Mouse (Mus musculus) thymus, adult 18-20 months (tissue): ENCODE data around the gene Ugt1a5.
"Not testable (repeated sequence)": the region's sequence is repeated elsewhere in the genome, so short reads cannot be mapped to it uniquely, and the experiment has no call there.

Source experiments
- DNase-seq, 2 experiments: peaks; one replicate each; pipeline ENCODE4 v3.0.0; 2022; ENCODE audit warnings: mixed read lengths in 2 of 2

Ugt1a5 gene

DNA sequence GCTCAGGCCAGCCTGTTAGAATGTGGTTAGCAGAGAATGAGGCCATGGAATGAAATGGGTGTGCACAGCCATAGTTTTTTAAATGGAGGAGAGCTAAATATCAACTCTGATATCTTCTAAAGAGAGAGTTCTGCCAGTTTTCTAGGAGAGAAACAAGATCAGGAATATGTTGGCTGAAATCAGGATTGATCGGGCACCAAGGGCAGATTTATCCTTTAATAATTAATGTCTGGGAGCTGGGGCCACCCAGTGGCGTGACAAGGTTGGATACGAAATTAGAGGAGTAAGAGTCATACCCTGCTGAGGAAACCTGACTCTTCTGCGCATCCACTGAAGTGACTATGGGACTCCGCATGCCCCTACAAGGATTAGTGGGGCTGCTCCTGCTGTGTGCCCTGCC, at the start of gene Ugt1a5:
TSS of gene Ugt1a5 (plus strand) at position 302 of the 400 bp plus-strand sequence.
- DNase-seq = no peak

DNA sequence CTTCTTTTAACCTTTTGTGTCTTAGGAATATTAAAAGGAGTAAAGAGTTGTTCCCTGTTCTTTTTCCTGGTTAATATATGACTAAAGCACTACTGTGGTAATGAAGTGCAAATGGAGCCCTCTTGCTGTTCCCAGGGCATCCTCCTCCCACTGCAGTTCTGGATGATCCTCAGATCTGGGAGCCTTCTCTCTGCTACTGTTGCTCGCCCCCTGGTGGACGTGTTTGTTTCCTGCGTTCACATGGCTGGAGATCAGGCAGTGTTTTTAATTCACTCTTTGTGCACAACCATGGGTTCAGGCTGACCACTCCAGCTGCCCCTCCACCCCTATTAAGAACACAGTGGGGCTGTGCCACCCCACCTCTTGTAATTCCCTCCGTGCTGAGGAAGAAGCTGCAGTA, 45.3 kb upstream of the Ugt1a5 start:
- DNase-seq = not testable (repeated sequence)

- DNase-seq = not testable (repeated sequence)
Observed at GRCm38 (mm10) chr1:88121521-88121920, 44.3 kb upstream of the Ugt1a5 start.

DNA sequence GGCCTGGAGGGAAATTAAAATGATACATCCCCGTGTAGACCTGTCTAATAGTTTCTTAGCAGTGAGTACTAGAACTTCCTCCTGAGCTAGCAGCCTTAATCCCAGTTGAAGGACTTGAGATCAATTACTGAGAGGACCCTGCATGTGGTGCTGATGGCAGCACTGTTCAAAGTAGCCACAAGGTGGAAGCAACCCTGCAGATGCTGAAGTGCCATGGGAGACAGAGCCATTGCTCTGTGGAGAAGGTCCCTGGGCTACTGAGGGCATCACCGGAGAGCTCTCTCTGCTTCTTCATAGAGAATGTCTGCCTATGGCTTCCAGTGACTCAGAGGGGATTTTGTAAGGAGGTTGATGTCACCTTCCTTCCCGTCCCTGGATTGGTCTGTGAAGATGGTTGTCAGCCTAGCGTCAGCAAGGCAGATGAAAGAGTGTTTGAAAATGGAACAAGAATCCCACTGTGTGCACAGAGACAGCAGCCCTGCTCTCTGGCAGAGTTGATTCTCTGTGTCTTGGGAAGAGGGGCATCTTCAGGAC, 39.9 kb upstream of the Ugt1a5 start:
- DNase-seq = not testable (repeated sequence)

DNA sequence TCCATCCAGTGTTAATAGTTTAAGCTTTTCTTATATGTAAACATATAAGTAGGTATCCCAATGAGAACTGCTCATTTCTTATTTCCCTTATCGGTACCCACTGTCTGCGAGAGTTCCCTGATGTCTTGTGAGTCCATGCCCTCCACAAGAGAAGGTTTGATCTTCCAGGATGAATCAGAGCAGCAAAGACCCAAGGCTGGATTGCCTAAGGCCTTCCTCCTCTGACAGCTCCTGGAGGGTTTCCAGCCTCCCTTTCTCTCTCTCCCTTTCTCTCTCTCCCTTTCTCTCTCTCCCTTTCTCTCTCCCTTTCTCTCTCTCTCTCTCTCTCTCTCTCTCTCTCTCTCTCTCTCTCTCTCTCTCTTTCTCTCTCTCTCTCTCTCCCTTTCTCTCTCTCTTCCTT, 36.7 kb upstream of the Ugt1a5 start:
- not testable (repeated sequence) for DNase-seq

DNA sequence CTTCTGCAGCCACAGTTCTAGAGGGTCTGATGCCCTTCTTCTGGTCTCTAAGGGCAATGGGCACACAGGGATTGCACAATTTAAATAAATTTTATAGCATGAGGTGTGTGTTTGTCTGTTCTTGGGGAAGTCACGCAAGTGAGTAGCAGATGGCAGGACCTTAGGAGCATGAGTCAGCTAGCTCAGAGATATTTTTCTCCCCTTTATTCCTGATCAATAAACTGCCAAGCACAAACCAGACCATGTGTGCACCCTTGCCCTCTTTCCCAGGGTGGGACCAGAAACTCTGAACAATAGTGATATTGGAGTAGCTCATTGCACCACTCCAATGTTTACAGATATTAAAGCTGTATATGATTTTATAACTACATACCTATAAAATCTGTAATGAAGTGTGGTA, 35.6 kb upstream of the Ugt1a5 start:
- not testable (repeated sequence) for DNase-seq

GRCm38 (mm10) chr1:88133908-88134456, 31.8 kb upstream of the Ugt1a5 start:
- DNase-seq = no peak

DNA sequence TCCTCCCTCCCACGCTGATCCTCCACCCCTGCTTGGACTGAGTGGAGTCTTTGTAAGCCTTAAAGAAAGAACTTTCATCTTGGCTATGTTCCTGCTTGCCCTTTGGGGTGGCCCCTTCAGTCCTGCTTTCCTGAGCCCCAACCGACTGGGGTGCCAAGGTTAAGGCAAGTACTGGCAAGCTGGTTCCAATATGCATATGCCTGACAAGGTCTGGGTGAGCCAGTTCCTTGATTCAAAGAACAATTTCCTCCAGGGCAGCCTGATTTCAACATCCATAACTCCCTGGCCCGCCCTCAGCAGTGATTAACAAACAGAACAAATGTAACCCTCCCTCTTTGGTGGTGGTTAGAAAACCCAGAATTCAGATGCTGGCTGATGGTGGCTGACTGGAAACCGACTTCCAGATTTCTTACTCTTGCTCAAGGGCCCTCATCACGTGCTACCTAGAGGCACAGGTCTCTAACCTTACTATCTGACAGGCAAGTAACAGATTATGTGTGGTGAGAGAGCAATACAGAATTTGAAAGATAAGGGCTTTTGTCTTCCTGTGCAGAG, 31.3 kb upstream of the Ugt1a5 start, which contains the start of gene Ugt1a6a:
TSS of gene Ugt1a6a (plus strand) at position 353 of the 555 bp plus-strand sequence.
- not testable (repeated sequence) for DNase-seq

DNA sequence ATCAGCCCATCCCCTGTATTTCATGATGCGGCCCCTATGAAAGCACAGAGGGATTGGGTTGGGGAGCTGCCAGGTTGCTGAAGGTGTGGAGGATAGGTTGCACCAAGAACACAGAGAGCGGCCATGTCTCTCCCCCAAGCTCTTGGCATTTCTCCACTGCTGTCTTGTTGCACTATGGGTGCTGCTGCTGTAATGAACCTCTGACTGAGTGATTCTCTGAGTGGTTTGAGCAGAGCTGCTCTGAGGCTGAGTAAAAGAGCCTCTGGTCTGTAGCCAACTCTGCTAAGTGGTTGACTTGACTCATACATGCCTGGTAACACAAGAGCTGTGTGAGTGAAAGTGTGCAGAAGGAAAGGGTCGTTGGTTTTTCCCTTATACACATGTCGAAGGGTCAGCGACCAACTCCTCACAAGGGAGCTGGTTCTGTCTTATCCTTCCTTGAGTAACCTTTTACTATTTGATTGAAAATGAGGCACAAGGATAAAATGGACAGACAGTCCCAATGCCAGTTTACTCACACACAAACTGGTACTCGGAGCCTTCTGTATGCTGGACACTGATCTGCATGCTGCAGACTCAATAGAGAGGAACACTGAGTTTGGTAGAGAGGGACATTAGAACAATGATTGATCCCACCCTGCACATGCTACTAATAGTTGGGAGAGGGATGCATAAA, 30.4 kb upstream of the Ugt1a5 start:
- DNase-seq = not testable (repeated sequence)

- no peak for DNase-seq
Observed at GRCm38 (mm10) chr1:88136646-88137045, 29.2 kb upstream of the Ugt1a5 start.

GRCm38 (mm10) chr1:88137264-88137663, 28.5 kb upstream of the Ugt1a5 start:
- no peak for DNase-seq

- DNase-seq = no peak
Observed at GRCm38 (mm10) chr1:88138145-88138544, 27.7 kb upstream of the Ugt1a5 start.

DNA sequence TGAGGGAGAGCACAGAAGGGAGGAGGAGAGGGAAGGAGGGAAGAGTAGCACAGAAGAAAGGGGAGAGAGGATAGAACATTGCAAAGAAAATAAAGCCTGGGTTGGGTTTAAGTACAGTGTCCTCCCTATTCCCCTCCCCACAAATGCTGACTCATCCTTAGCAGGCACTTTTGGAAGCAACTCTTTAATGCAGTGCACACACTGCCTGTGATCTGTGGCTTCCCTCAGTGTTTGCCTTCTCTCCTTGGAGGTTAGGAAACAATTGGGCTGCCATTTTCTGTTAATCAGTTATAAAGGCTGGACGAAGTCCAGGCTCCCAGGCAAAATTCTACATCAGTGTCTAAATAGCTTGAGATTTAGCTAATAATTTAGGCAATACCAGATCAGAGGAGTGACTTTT, 25.3 kb upstream of the Ugt1a5 start:
- not testable (repeated sequence) for DNase-seq

GRCm38 (mm10) chr1:88143966-88144675, 21.7 kb upstream of the Ugt1a5 start:
- not testable (repeated sequence) for DNase-seq

DNA sequence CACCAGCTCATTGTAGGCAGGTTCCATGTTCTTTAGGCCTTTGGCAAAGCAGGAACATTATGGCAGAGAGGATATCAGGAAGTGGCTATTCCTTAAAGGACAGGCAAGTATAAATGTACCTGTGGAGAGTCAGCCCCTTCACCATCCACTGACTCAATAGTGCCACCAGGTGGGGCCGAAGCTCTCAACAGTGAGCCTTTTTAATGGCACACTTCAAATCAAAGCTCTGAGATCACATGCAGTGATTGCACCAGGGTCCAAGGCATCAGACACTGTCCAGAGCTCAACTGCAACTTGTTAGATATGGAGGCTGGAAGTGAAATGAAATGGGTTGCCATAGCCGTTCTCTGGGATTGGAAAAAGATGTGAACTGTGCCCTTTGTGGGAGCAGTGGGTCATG, 20.5 kb upstream of the Ugt1a5 start:
- DNase-seq = not testable (repeated sequence)

DNA sequence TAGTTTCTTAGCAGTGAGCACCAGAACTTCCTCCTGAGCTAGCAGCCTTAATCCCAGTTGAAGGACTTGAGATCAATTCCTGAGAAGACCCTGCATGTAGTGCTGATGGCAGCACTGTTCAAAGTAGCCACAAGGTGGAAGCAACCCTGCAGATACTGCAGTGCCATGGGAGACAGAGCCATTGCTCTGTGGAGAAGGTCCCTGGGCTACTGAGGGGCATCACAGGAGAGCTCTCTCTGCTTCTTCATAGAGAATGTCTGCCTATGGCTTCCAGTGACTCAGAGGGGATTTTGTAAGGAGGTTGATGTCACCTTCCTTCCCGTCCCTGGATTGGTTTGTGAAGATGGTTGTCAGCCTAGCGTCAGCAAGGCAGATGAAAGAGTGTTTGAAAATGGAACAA, 15.7 kb upstream of the Ugt1a5 start:
- not testable (repeated sequence) for DNase-seq

- DNase-seq = no peak
Observed at GRCm38 (mm10) chr1:88158430-88158829, 7.4 kb upstream of the Ugt1a5 start.

DNA sequence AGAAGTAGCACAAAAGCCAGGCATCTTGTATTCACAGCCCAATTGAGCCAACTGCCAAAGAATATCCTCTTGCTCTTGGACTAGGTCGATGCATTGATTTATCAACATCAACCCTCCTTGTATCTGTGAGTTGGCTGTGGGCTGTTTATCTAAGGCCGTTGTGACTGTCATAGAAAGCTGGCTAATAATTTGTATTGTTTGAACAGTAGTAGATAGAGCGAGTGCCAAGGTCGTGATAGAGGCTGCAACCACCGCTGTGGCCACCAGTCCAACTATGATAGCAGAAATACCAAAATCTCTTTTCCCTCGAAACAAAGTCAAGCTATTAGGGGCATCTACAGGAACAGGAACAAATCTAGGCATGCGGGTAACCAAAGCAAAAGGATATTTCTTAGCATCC, 6.4 kb downstream of the Ugt1a5 start:
- not testable (repeated sequence) for DNase-seq

- DNase-seq = no peak
Observed at GRCm38 (mm10) chr1:88179657-88180056, 13.8 kb downstream of the Ugt1a5 start.

DNA sequence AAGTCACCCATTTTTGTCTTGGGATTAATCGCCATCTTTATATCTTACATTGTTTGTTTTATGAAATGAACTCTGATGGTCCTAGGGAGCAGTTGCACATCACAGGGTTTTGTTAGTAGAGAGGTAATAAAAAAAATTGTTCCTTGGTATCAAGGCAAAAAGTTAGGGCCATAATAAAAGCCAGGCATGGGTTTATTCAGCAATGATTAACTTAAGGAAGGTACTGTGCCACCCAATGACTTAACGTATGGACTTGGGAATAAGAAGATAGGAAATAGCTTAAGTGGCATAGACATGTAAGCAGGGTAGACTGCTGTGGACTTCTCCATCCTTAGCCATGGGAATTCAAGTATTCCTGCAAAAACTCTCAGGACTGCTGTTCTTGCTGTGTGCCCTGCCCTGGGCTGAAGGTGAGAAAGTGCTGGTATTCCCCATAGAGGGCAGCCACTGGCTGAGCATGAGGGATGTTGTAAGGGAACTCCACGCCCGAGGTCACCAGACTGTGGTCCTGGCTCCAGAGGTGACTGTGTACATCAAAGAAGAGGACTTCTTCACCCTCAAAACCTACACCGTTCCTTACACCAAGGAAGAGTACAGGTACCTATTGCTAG, 20.6 kb downstream of the Ugt1a5 start:
- no peak for DNase-seq

DNA sequence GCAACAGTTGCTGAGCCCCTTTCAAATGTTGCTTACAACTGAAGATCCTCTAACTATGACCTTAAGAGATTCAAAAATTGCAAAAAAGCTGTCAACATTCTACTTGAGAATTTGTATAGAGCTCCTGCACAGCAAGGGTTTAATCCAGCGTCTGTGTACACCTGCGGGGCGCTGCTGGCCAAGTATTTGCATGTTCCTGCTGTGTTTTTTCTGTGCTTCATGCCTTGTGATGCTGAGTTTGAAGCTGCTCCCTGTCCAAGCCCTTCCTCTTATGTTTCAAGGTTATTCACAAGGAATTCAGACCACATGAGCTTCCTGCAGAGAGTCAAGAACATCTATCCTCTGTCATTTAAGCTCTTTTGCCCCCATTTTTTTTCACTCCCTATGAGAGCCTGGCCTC, 26.3 kb downstream of the Ugt1a5 start:
- DNase-seq = no peak

- DNase-seq = no peak
Observed at GRCm38 (mm10) chr1:88195687-88196086, 29.9 kb downstream of the Ugt1a5 start.

- DNase-seq = no peak
Observed at GRCm38 (mm10) chr1:88197443-88197842, 31.6 kb downstream of the Ugt1a5 start.
